Mouse (Mus musculus) myocyte (in vitro differentiated cells): ENCODE measurements around the gene Pank1.

Experiments
- MYOD1 ChIP-seq, 3 experiments: IDR thresholded peaks; one replicate each; pipeline ENCODE4 v1.6.1; 2011; ENCODE audit warnings: control low read depth in 2 of 3, low read depth in 2 of 3, mild to moderate bottlenecking in 2 of 3, moderate library complexity in 1 of 3; ENCODE audit not compliant: insufficient read length in 2 of 3, control insufficient read depth in 1 of 3
- USF1 ChIP-seq: IDR thresholded peaks from one replicate; pipeline ENCODE4 v1.6.1; 2011; ENCODE audit warnings: low read depth, mild to moderate bottlenecking, control low read depth, moderate library complexity

DNA sequence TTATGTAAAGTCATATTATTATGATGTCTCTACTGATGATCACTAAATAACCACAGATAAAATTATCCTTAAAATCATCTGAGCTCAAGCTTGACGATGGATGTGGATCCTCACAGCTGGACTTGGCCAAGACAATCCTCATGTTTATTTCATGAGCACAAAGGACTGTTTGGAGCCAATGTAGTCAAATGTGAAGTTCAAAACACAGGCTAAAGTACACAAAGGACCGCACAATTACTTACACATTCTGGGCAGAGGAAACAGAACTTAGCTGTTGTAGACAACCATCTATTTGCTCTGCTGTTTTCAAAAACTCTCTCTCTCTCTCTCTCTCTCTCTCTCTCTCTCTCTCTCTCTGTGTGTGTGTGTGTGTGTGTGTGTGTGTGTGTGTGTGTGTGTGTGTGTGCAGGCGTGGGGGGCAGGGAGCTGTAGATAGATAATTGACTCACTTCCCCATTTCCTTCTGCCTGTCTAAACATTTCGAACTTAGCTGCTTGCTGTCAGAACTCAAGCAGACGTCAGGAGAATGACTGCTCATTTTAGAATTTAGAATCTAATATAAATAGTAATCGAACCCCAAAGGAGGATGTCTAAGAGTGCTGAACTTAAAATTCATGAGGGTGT lies 79.5 kb downstream of the Pank1 start:
- no peak for TF ChIP-seq MYOD1 (IDR thresholded peaks at IDR 0.05; ENCODE audit: control insufficient read depth in 1 of 3, insufficient read length in 2 of 3, low read depth in 2 of 3)
- TF ChIP-seq USF1: no peak
